Mouse (Mus musculus): ENCODE results near the gene Gm1113. TPM values are rescaled to one million over a fixed set of nuclear protein-coding genes. Genes with fewer than 3 reads are reported as not detected.

Gene Gm1113
- polyA plus RNA-seq, 1 experiment, result not detected

GRCm38 (mm10) chr9:35493033-35493732 is 24.9 kb downstream of the Gm1113 start:
- Histone ChIP-seq H3K4me3 (replicated peaks) (no peak overlapping the region), H3K9me3 (ENCODE audit: control insufficient read depth, low read length) (no peaks in the 10 kb centered on the region)
- no peak for TF ChIP-seq TAL1 (IDR thresholded peaks at IDR 0.05; ENCODE audit: low read length)
- no peak for TF ChIP-seq GATA1 (IDR thresholded peaks at IDR 0.05; ENCODE audit: low read length)

GRCm38 (mm10) chr9:35491109-35491866 is 26.8 kb downstream of the Gm1113 start:
- TF ChIP-seq TAL1 (IDR thresholded peaks at IDR 0.05; ENCODE audit: low read length), result no peak
- no peaks in the 10 kb centered on the region for H3K27me3 ChIP-seq (ENCODE audit: control insufficient read depth)
- no peaks in the 10 kb centered on the region for H3K4me1 ChIP-seq (ENCODE audit: control insufficient read depth)
- H3K9me3 ChIP-seq (ENCODE audit: control insufficient read depth, low read length), result no peaks in the 10 kb centered on the region
- H3K4me3 ChIP-seq (replicated peaks), result no peak overlapping the region
- H3K36me3 ChIP-seq (ENCODE audit: control insufficient read depth), result no peaks in the 10 kb centered on the region; the same call in 1 of the 2 replicates

More at GRCm38 (mm10) chr9:35493033-35493732, 24.9 kb downstream of the Gm1113 start:
- Histone ChIP-seq H3K27me3 (ENCODE audit: control insufficient read depth) (no peaks in the 10 kb centered on the region), H3K4me1 (ENCODE audit: control insufficient read depth) (no peaks in the 10 kb centered on the region), H3K36me3 (ENCODE audit: control insufficient read depth) (no peaks in the 10 kb centered on the region; the same call in 1 of the 2 replicates)

GRCm38 (mm10) chr9:35488496-35488895 is 29.6 kb downstream of the Gm1113 start:
- H3K27me3 ChIP-seq (ENCODE audit: control insufficient read depth), result no peaks in the 10 kb centered on the region

GRCm38 (mm10) chr9:35486616-35487015 is 31.5 kb downstream of the Gm1113 start:
- Histone ChIP-seq H3K36me3 (ENCODE audit: control insufficient read depth) (no peaks in the 10 kb centered on the region; the same call in 1 of the 2 replicates), H3K4me1 (ENCODE audit: control insufficient read depth) (no peaks in the 10 kb centered on the region), H3K4me3 (replicated peaks) (no peak overlapping the region), H3K27me3 (ENCODE audit: control insufficient read depth) (no peaks in the 10 kb centered on the region), H3K9me3 (ENCODE audit: control insufficient read depth, low read length) (no peaks in the 10 kb centered on the region)
- TF ChIP-seq GATA1 (IDR thresholded peaks at IDR 0.05; ENCODE audit: low read length) (no peak), TAL1 (IDR thresholded peaks at IDR 0.05; ENCODE audit: low read length) (no peak)

More at GRCm38 (mm10) chr9:35488496-35488895, 29.6 kb downstream of the Gm1113 start:
- Histone ChIP-seq H3K4me1 (ENCODE audit: control insufficient read depth) (no peaks in the 10 kb centered on the region), H3K36me3 (ENCODE audit: control insufficient read depth) (no peaks in the 10 kb centered on the region; the same call in 1 of the 2 replicates), H3K9me3 (ENCODE audit: control insufficient read depth, low read length) (no peaks in the 10 kb centered on the region), H3K4me3 (replicated peaks) (no peak overlapping the region)
- TF ChIP-seq TAL1 (IDR thresholded peaks at IDR 0.05; ENCODE audit: low read length) (no peak), GATA1 (IDR thresholded peaks at IDR 0.05; ENCODE audit: low read length) (no peak)

GRCm38 (mm10) chr9:35483949-35484348 is 34.1 kb downstream of the Gm1113 start:
- no peak overlapping the region for H3K4me3 ChIP-seq (replicated peaks)
- no peaks in the 10 kb centered on the region; the same call in 1 of the 2 replicates for H3K36me3 ChIP-seq (ENCODE audit: control insufficient read depth)
- TF ChIP-seq GATA1 (IDR thresholded peaks at IDR 0.05; ENCODE audit: low read length), result no peak
- TF ChIP-seq TAL1 (IDR thresholded peaks at IDR 0.05; ENCODE audit: low read length), result no peak
- no peaks in the 10 kb centered on the region for H3K27me3 ChIP-seq (ENCODE audit: control insufficient read depth)
- no peaks in the 10 kb centered on the region for H3K9me3 ChIP-seq (ENCODE audit: control insufficient read depth, low read length)
- no peaks in the 10 kb centered on the region for H3K4me1 ChIP-seq (ENCODE audit: control insufficient read depth)

- TF ChIP-seq TAL1 (IDR thresholded peaks at IDR 0.05; ENCODE audit: low read length), result no peak
- no peak for TF ChIP-seq GATA1 (IDR thresholded peaks at IDR 0.05; ENCODE audit: low read length)
- Histone ChIP-seq H3K4me3 (replicated peaks) (no peak overlapping the region), H3K4me1 (ENCODE audit: control insufficient read depth) (no peaks in the 10 kb centered on the region), H3K36me3 (ENCODE audit: control insufficient read depth) (no peaks in the 10 kb centered on the region), H3K27me3 (ENCODE audit: control insufficient read depth) (no peaks in the 10 kb centered on the region), H3K9me3 (ENCODE audit: control insufficient read depth, low read length) (no peaks in the 10 kb centered on the region)
Observed at GRCm38 (mm10) chr9:35482014-35482898, 35.8 kb downstream of the Gm1113 start.

GRCm38 (mm10) chr9:35479456-35479855 is 38.6 kb downstream of the Gm1113 start:
- Histone ChIP-seq H3K27me3 (ENCODE audit: control insufficient read depth) (no peaks in the 10 kb centered on the region), H3K4me3 (replicated peaks) (no peak overlapping the region)
- no peak for TF ChIP-seq GATA1 (IDR thresholded peaks at IDR 0.05; ENCODE audit: low read length)
- no peak for TF ChIP-seq TAL1 (IDR thresholded peaks at IDR 0.05; ENCODE audit: low read length)

GRCm38 (mm10) chr9:35475394-35475793 is 42.7 kb downstream of the Gm1113 start:
- no peak for TF ChIP-seq TAL1 (IDR thresholded peaks at IDR 0.05; ENCODE audit: low read length)
- no peak for TF ChIP-seq GATA1 (IDR thresholded peaks at IDR 0.05; ENCODE audit: low read length)
- no peaks in the 10 kb centered on the region for H3K27me3 ChIP-seq (ENCODE audit: control insufficient read depth)
- H3K4me3 ChIP-seq (replicated peaks), result no peak overlapping the region

More at GRCm38 (mm10) chr9:35479456-35479855, 38.6 kb downstream of the Gm1113 start:
- no peaks in the 10 kb centered on the region for H3K4me1 ChIP-seq (ENCODE audit: control insufficient read depth)
- H3K9me3 ChIP-seq (ENCODE audit: control insufficient read depth, low read length), result no peaks in the 10 kb centered on the region
- H3K36me3 ChIP-seq (ENCODE audit: control insufficient read depth), result no peaks in the 10 kb centered on the region

More at GRCm38 (mm10) chr9:35475394-35475793, 42.7 kb downstream of the Gm1113 start:
- Histone ChIP-seq H3K9me3 (ENCODE audit: control insufficient read depth, low read length) (no peaks in the 10 kb centered on the region), H3K36me3 (ENCODE audit: control insufficient read depth) (no peaks in the 10 kb centered on the region), H3K4me1 (ENCODE audit: control insufficient read depth) (no peaks in the 10 kb centered on the region)
